Mouse (Mus musculus) effector memory CD4-positive, alpha-beta T cell, adult 5 months (primary cell): ENCODE measurements around the gene Bbs1. TPM values are rescaled to one million over a fixed set of nuclear protein-coding genes. Genes with fewer than 3 reads are reported as not detected.

ENCODE experiments used
- polyA plus RNA-seq: library from polyadenylated mRNA; unstranded; fragments of 100-300 nt; shearing (Covaris generic); gene quantifications from one replicate; pipeline ENCODE4 v1.2.1, GENCODE M21; 2017

Gene Bbs1
- polyA plus RNA-seq, result 0.37 TPM

DNA sequence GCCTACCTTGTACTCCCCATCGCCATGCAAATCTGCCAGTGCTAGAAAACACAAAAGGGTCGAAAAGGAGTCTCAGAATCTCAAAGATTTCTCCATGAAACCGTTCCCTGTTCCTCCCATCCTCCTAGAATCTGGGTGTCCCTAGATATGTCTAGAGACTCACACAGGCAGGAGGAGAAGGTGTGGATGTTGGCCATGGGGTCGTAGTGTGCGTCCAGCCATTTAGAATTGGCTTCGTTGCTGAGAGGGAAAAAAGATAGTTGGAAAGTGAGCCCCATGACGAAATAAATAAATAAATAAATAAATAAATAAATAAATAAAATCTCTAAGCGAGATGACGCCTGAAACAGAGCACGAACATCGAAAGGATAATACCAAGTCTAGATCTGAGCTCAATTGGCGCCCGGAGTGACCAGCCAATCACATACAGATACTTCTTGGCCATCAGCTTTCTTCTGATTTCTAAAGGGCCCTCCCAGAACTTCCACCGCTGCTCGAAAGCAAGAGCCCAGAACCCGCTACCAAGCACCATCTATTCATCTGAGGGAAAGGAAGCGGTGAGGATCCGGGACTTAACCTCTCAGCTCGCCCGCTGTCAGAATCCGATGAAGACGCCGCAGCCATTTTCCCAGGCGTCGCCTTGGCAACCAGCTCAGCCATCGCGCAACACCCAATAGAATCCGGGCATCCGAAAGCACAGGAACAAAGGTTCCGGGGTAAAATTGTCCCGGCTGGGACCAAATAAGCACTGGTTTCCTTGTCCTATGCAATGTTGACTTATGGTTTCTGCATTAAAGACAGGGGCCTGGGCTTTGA lies at the start of gene Bbs1:
TSS of gene Bbs1 (minus strand) at position 650 of the 816 bp plus-strand sequence.

DNA sequence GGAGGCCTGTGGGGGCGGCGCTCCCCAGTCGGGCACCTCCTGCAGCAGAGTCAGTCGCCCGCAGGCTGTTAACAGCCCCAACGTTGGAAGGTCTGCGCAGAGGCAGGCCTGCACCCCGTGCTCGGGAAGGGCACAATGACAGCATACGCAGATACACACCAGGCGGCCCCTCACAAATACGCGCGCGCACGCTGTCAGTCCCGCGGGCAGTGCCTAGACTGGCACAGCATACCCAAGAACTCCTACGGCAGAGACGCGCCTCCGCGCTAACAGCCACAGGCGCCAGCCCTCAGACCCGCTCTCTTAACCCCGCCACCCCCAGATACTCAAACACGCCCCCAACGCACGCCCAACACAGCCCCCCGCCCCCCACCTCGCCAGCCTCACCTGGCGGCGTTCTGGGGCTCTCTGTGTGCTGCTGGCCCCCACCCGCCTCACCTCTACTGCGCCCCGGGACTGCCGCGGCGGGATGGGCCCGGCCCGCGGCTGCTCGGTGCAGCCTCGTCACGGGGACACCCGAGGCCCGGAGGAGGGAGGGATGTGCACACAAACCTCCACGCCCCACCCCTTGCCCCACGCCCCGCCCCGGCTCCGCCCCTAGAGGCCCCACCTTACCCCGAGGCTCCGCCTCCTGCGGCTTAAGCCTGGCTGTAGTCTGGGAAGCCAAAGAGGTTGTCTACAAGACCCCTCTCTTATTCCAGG lies 36.3 kb upstream of the Bbs1 start, which contains the start of gene Peli3:
TSS of gene Peli3 (minus strand) at position 577 of the 702 bp plus-strand sequence.

DNA sequence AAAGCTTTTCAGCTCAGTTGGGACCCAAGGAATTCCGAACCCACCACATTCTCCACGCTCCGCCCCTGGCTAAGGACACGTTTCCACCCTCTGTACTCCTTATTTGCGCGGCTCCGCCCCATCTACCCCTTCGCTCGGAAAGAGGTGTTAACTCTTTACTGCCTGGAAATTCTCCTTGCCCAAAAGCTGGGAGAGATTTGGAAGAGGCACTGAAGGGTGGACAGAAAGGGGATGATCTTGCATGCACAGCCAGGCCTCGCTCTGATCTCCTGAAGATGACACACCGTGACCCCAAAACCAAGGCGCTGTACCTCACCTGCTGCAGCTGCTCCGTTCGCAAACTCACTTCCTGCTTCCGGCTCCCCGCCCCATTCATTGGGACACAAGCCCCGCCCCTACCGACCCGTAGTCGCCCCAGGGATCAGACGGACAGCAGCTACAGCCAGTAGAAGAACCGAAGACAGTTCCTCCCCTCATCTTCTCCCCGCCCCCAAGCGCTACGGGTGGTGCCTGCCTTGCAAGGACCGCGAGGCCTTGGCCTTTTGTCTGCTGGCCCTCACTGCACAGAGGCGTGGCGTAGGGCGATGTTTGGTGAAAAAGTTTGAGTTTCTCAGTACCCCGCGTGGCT lies 21.6 kb upstream of the Bbs1 start, which contains the start of gene Dpp3:
TSS of gene Dpp3 (minus strand) at position 384 of the 628 bp plus-strand sequence.

DNA sequence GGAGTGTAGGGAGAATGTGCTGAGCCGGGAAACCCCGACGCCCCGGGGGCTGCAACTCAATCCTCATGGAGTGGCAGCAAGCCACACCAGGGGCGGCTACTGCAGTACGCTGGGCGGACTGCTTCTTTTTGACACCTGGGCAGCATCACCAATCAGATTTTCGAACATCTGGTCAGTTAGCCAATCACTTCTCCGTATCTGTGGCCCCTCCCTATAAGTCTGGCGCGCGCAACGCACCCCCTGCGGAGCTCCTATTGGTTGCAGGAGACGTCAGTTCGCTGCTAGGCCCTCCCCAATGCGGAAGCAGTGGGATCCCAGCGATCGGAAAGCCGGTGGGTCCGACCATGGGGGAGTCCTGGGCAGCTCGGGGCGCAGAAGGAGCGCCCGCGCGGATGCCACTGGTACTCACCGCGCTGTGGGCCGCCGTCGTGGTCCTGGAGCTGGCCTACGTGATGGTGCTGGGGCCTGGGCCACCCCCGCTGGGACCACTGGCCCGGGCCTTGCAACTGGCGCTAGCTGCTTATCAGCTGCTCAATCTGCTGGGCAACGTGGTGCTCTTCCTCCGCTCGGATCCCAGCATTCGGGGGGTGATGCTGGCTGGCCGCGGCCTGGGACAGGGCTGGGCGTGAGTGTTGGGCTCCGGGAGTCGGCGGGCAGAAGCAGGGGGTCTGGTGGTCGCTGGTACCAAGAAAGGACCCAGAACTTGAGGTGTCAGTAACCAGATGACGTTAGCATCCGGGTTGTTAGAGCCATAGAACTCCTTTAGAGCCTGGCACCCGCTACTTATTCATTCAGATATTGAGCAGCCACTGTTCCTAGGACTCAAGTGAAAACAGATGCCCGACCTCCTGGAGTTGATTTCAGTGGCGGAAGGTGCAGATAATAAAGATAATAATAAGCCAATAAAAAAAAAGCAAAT lies 27.8 kb downstream of the Bbs1 start, which contains the start of gene Zdhhc24:
TSS of gene Zdhhc24 (plus strand) at position 264 of the 919 bp plus-strand sequence.

DNA sequence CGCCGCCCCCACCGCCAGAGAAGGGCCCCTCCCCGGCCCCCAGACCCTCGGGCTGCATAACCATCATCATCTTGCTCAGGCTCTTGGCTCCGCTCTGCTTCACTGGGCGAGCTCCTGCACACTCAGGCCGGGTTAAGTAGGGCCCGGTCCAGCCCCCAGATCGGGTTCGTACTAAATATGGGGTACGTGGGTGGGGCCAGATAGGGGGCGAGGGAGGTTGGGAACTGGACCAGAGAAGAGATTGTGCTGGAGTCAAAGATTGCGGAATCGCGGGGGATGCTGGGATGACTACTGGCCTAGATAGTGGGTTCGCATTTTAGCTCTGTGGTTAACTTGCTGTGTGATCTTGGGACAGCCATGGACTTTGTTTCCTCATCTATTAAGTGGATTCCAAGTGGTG lies 28.6 kb downstream of the Bbs1 start, which contains the start of gene Actn3:
TSS of gene Actn3 (minus strand) at position 125 of the 400 bp plus-strand sequence.

DNA sequence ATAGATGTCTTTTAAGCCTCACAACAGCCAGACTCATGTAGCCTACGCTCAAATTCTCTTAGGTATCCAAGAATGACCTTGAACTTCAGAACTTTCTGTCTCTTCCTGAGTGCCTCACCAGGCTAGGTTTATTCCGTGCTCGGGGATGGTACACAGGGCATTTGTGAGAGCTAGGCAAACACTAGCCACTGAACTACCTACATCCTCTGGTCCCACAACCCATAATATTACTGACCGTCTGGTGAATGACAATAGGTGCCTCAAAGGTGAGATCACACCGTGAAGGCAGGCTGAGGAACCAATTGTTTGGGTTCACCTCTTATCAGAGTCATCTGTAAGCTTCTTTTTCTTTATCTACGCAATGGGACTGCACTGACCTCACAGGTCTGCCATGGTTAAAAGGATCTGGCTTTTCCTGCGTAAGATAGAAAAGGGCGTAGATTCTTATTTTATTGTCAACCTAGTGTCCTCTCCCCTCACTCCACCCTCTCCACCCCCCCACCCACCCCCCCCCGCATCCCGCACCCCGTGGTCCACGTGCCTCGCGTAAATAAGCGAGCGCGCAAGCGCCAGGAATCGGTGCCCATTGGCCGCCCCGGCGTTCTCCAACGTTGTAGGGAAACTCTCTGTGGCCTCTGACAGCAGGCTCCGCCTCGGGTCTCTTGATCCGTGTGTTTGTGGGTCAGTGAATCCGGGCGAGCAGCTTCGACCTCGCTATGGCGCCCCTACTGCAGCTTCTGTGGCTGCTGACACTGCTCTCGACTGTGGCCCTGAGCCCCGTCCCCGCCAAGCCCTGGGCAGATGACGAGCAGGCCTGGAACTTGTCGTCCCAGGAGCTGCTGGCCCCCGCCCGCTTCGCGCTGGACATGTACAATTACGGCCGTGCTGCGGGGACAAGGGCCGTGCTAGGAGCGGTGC lies 51.6 kb downstream of the Bbs1 start, which contains the start of gene Ctsf:
TSS of gene Ctsf (plus strand) at position 579 of the 918 bp plus-strand sequence.

DNA sequence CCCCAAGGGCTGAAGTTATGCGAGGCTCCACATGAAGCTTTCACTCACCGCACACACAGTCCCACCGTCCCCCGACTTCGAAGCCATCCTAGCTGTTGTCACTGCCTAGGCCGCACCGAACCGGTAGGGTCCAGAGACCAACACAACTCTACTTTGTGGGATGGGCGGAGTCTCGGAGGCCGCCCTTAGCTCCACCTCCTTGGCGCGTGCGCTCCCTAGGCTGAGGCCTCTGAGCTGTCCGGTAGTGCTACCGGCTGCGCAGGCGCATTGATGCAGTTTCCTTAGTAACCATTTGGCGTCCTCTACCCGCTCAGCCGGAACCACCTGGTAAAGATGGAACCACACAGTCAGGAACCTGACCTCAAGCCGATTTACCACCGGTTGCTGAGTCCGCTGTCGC lies 67.3 kb downstream of the Bbs1 start, which contains the start of the genes Ccs and Ccdc87:
TSS of gene Ccs (minus strand) at position 184 of the 400 bp plus-strand sequence.
TSS of gene Ccdc87 (plus strand) at position 218 of the 400 bp plus-strand sequence.

Other genes starting within 250 kb of the Bbs1 start
- 0.17 TPM for gene Gm960, start 208.0 kb downstream of the Bbs1 start, polyA plus RNA-seq
- gene Sptbn2, start 195.5 kb downstream of the Bbs1 start, polyA plus RNA-seq, result 0.34 TPM
- gene Rbm4b, start 150.1 kb downstream of the Bbs1 start, polyA plus RNA-seq, result 58.9 TPM
- gene Rbm4, start 112.7 kb downstream of the Bbs1 start, polyA plus RNA-seq, result 44.4 TPM
- gene Gm21992, start 95.0 kb downstream of the Bbs1 start, polyA plus RNA-seq, result 19.3 TPM
- 78.0 TPM for gene Rbm14, start 95.0 kb downstream of the Bbs1 start, polyA plus RNA-seq
- gene Ccs, start 67.3 kb downstream of the Bbs1 start, polyA plus RNA-seq, result 30.5 TPM
- gene Ccdc87, start 67.3 kb downstream of the Bbs1 start, polyA plus RNA-seq, result 0.11 TPM
- 8.5 TPM for gene Ctsf, start 51.5 kb downstream of the Bbs1 start, polyA plus RNA-seq
- gene Actn3, start 28.7 kb downstream of the Bbs1 start, polyA plus RNA-seq, result not detected
- gene Zdhhc24, start 28.0 kb downstream of the Bbs1 start, polyA plus RNA-seq, result 3.8 TPM
- 59.5 TPM for gene Dpp3, start 21.7 kb upstream of the Bbs1 start, polyA plus RNA-seq
- gene Peli3, start 36.5 kb upstream of the Bbs1 start, polyA plus RNA-seq, result 1.1 TPM
- 37.5 TPM for gene Mrpl11, start 55.5 kb upstream of the Bbs1 start, polyA plus RNA-seq
- gene Npas4, start 83.7 kb upstream of the Bbs1 start, polyA plus RNA-seq, result not detected
- 2.2 TPM for gene Slc29a2, start 117.2 kb upstream of the Bbs1 start, polyA plus RNA-seq
- 3.6 TPM for gene B4gat1, start 132.2 kb upstream of the Bbs1 start, polyA plus RNA-seq
- gene AC124502.3, start 132.3 kb upstream of the Bbs1 start, polyA plus RNA-seq, result 2.4 TPM
- gene Brms1, start 134.7 kb upstream of the Bbs1 start, polyA plus RNA-seq, result 84.9 TPM
- gene Rin1, start 143.9 kb upstream of the Bbs1 start, polyA plus RNA-seq, result 0.35 TPM
- gene Cd248, start 161.4 kb upstream of the Bbs1 start, polyA plus RNA-seq, result not detected
- gene Tmem151a, start 178.9 kb upstream of the Bbs1 start, polyA plus RNA-seq, result 0.57 TPM
- 28.5 TPM for gene Yif1a, start 181.9 kb upstream of the Bbs1 start, polyA plus RNA-seq
- gene Cnih2, start 191.9 kb upstream of the Bbs1 start, polyA plus RNA-seq, result 0.87 TPM
- gene Rab1b, start 200.4 kb upstream of the Bbs1 start, polyA plus RNA-seq, result 151 TPM
- 2.6 TPM for gene Klc2, start 211.9 kb upstream of the Bbs1 start, polyA plus RNA-seq